Mouse (Mus musculus) CD4-positive, CD25-positive, alpha-beta regulatory T cell, adult 2 months (primary cell): ENCODE measurements around the gene Timm8a2.

Source experiments
- DNase-seq: peaks from one replicate; pipeline ENCODE4 v3.0.0-alpha.2; 2012; ENCODE audit warnings: low read depth, low spot score

Timm8a2 gene

GRCm38 (mm10) chr14:122034451-122034850 is at the start of gene Timm8a2:
Gene Timm8a2, plus strand, starts transcription at chr14:122034674.
- no peak for DNase-seq

- DNase-seq, result no peak
Observed at GRCm38 (mm10) chr14:121985477-121985876, 49.0 kb upstream of the Timm8a2 start.

GRCm38 (mm10) chr14:121986028-121986427 is 48.4 kb upstream of the Timm8a2 start:
- no peak for DNase-seq

- no peak for DNase-seq
Observed at GRCm38 (mm10) chr14:121987287-121987686, 47.2 kb upstream of the Timm8a2 start.

- peak; percentile 37 for DNase-seq
Observed at GRCm38 (mm10) chr14:121987691-121988090, 46.8 kb upstream of the Timm8a2 start.

GRCm38 (mm10) chr14:121989331-121989730 is 45.1 kb upstream of the Timm8a2 start:
- no peak for DNase-seq

- no peak for DNase-seq
Observed at GRCm38 (mm10) chr14:121989869-121990268, 44.6 kb upstream of the Timm8a2 start.

GRCm38 (mm10) chr14:121990897-121991296 is 43.6 kb upstream of the Timm8a2 start:
- DNase-seq, result no peak

GRCm38 (mm10) chr14:121991921-121992320 is 42.6 kb upstream of the Timm8a2 start:
- DNase-seq, result peak; percentile 59

GRCm38 (mm10) chr14:121992395-121993280 is 41.8 kb upstream of the Timm8a2 start:
- peak; percentile 79 for DNase-seq

- no peak for DNase-seq
Observed at GRCm38 (mm10) chr14:121993616-121994015, 40.9 kb upstream of the Timm8a2 start.

- peak; percentile 71 for DNase-seq
Observed at GRCm38 (mm10) chr14:121994171-121994700, 40.2 kb upstream of the Timm8a2 start.

- no peak for DNase-seq
Observed at GRCm38 (mm10) chr14:121994846-121995556, 39.5 kb upstream of the Timm8a2 start.

GRCm38 (mm10) chr14:121995557-121995870 is 39.0 kb upstream of the Timm8a2 start:
- DNase-seq, result peak; percentile 49

- no peak for DNase-seq
Observed at GRCm38 (mm10) chr14:121996786-121997185, 37.7 kb upstream of the Timm8a2 start.

GRCm38 (mm10) chr14:121999455-121999854 is 35.0 kb upstream of the Timm8a2 start:
- peak; percentile 46 for DNase-seq

GRCm38 (mm10) chr14:122000346-122001105 is 33.9 kb upstream of the Timm8a2 start:
- DNase-seq, result peak; percentile 80

GRCm38 (mm10) chr14:122002224-122002623 is 32.2 kb upstream of the Timm8a2 start:
- peak; percentile 50 for DNase-seq

- DNase-seq, result no peak
Observed at GRCm38 (mm10) chr14:122003812-122004211, 30.7 kb upstream of the Timm8a2 start.

GRCm38 (mm10) chr14:122008261-122008660 is 26.2 kb upstream of the Timm8a2 start:
- DNase-seq, result no peak

GRCm38 (mm10) chr14:122009502-122009901 is 25.0 kb upstream of the Timm8a2 start:
- DNase-seq, result peak; percentile 90

GRCm38 (mm10) chr14:122010301-122010700 is 24.2 kb upstream of the Timm8a2 start:
- no peak for DNase-seq
